Mouse (Mus musculus) urinary bladder, postnatal 14 days (tissue): ENCODE measurements around the gene Nsmf.

Experiments
- DNase-seq: peaks from one replicate; pipeline ENCODE4 v3.0.0; 2021; ENCODE audit warnings: low spot score

The Nsmf gene

DNA sequence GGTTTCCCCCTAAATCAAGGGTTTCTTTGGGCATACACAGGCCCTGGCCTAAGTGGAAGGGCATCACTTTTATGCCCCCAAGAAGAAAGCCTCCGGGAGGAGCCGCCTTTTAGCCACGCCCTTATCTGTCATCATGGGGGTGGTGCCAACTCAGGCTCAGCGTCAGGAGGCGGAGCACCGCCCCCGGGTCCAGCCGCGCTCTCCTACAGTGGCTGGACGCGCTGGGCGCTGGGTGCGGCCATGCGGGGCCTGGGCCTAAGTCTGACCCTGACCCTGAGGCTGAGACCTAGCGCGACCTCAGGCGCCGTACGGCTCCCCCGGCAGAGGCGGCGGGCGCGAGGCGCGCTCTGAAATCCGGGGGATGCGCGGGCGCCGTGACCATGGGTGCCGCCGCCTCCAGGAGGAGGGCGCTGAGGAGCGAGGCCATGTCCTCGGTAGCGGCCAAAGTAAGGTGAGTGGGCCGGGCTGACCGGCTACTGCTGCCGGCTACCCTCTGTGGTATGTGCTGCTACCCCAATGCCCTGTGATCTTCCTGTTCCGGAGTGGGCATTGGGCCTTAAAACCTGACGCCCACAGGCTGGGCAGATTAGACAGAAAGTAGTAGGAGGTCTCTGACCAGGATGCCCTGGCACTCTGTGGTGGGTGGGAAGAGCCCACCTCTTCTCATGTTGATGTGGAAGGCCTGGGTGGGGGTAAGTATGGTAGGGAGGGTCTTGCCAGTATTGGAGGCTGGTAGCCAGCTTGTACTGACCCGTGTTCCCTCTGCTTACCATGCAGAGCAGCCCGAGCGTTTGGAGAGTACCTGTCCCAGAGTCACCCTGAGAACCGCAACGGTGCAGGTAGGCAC is at the start of gene Nsmf:
Nsmf (plus strand) TSS at position 135 of the 847 bp plus-strand sequence.
- DNase-seq, result peak; percentile 89

DNA sequence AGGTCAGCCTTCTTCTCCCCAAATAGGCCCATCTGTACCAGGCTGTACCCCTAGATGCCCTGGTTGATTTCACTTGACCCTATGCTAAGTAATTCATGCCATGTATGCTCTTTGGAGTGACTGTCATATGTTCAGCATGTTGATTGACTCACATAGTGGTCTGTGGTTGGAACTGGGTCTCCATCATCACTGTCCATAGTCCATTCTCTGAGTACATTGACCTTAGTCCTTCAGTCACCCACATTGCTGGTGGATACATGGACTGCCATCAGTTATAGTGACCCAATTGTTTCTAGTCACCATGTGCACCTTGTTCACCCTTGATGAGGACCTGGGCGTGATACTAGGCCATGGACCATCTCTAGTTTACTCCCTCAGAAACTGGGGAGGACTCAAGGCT is 47.4 kb upstream of the Nsmf start:
- no peak for DNase-seq

DNA sequence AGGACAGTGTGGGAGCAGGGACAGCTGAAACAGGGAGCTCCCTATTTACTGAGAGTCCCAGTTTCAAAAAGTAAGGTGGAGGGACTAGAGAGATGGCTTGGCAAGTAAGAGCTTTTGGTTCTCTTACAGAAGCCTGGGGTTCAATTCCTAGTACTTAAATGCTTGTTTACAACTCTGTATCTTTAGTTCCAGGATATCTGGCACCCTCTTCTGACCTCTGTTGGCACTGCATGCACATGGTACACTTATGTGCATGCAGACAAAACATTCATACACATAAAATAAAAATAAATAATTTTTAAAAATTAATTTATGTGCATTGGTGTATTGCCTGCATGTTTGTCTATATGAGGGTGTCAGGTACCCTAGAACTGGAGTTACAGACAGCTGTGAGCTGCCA is 45.9 kb upstream of the Nsmf start:
- no peak for DNase-seq

DNA sequence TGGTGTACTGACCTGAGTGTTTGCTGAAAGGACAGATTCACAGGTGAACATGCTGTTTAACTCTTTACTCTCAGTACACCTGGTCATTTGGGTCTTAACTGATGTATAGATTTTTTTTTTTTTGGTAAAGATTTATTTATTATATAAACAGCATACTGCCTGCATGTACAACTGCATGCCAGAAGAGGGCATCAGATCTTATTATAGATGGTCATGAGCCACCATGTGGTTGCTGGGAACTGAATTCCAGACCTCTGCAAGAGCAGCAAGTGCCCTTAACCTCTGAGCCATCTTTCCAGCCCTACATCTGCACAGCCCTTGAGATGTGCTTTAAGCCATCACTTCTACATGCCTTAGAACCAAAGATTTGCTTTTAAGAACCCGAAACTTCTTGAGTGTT is 31.5 kb upstream of the Nsmf start:
- DNase-seq, result no peak

GRCm38 (mm10) chr2:25025109-25025508 is 29.0 kb upstream of the Nsmf start:
- no peak for DNase-seq

GRCm38 (mm10) chr2:25034994-25035393 is 19.2 kb upstream of the Nsmf start:
- DNase-seq, result no peak

- no peak for DNase-seq
Measured at GRCm38 (mm10) chr2:25040089-25040488, 14.1 kb upstream of the Nsmf start.

DNA sequence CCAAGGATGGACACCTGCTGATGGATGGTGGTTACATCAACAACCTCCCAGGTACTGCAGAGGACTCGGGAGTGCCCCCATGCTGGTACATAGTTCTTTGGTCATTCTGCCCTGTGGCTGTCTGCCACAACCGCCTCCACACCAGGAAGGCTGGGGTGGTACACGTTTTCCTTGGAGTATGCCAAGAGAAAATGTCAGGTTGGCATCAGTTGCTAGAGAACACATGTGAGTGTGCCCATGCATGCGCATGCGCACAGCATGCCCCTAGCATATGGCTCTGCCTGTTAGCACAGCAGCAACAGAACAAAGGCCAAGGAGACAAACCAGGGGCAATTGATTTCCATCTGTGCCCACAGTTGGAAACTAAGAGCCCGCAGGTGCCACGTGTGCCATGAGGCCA is 3.2 kb upstream of the Nsmf start:
- no peak for DNase-seq

- DNase-seq, result no peak
Measured at GRCm38 (mm10) chr2:25051450-25051849, 2.7 kb upstream of the Nsmf start.

DNA sequence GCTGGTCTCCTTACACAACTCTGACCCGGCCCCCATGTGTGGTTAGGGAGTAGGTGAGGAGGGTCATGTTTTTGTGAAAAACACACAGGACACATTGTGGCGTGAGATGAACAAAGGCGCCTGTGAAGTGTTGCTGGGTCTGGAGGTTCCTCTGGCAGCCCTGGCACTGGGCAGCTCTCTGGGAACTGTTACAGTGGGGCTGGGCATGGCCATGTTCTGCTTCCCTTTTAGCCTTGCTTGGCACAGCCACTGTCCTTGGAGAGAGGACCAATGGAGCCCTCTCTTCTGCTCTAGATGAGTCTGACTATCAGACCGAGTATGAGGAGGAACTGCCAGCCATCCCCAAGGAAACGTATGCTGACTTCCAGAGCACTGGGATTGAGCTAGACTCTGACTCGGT is 1.1 kb upstream of the Nsmf start:
- no peak for DNase-seq

- DNase-seq, result no peak
Measured at GRCm38 (mm10) chr2:25055068-25055405, 882 bp downstream of the Nsmf start.

DNA sequence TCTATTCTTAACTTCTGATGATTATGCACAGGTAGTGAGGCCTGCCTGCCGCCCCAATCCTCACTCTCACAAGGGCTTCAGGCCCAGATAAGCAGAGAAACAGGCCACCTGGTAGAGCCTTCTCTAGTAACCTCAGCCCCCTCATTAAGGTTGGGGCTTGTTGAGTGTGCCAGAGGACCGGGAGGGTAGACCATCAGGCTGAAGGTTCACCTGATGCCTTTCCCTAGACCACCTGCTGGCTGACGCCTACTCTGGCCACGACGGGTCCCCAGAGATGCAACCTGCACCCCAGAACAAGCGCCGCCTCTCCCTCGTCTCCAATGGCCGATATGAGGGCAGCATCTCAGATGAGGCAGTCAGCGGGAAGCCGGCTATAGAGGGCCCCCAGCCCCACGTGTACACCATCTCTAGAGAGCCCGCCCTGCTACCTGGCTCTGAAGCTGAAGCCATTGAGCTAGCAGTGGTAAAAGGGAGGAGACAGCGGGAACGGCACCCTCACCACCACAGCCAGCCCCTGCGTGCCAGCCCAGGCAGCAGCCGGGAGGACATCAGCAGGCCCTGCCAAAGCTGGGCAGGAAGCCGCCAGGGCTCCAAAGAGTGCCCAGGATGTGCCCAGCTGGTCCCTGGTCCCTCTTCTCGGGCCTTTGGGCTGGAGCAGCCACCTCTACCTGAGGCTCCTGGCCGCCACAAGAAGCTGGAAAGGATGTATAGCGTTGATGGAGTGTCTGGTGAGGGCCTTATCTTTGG is 1.4 kb downstream of the Nsmf start:
- DNase-seq, result no peak

DNA sequence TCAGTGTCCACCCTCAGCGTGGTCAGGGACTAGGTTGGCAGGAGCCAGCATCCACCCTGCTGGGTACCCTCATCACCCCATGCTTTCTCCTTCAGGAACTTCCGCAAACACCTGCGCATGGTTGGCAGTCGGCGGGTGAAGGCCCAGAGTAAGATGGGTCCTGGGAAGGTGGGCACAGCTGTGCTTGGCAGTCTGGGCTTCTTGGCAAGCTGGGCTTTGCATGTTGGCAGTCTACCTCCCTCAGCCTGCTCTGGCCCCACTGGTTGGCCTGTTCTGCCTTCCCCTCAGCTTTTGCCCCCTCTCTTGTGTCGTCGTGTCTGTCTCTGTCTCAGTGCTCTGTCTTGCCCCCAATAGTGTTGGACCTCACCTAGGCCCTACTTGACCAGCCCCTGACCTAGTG is 4.8 kb downstream of the Nsmf start:
- no peak for DNase-seq

DNA sequence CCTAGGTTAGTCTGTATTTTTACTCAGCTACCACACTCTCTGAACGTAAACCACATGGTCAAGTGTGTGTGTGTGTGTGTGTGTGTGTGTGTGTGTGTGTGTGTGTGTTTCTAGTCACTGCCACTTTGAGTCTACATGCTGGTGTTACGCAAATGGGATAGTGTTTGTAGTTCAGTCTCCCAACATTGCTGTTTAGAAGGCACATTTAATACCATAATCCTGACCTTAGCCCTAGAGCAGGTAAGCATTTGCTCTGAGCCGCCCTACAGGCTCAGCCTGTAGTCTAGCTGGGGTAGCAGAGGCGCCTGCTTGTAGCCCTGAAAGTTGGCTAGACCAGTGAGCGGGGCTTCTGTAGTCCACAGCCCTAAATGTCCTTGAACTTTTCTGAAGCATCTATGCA is 9.4 kb downstream of the Nsmf start:
- no peak for DNase-seq

- no peak for DNase-seq
Measured at GRCm38 (mm10) chr2:25064285-25064684, 10.1 kb downstream of the Nsmf start.

DNA sequence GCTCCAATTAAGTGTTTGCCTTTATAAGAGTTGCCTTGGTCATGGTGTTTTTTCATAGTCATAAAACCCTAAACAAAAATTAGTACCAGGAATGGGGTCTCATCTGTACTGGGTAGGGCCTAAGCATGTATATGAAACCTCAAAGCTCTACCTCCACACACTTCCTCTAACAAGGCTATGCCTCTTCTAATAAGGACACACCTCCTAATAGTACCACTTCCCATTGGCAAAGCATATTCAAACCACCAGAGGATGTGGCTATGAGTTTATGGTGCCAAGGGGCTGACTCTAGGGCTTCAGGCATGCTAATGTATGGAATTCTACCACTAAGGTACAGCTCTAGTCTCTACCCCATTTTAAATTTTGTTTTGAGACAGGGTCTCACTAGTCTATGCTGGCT is 11.4 kb downstream of the Nsmf start:
- DNase-seq, result no peak

- DNase-seq, result no peak
Measured at GRCm38 (mm10) chr2:25066552-25066951, 12.4 kb downstream of the Nsmf start.

DNA sequence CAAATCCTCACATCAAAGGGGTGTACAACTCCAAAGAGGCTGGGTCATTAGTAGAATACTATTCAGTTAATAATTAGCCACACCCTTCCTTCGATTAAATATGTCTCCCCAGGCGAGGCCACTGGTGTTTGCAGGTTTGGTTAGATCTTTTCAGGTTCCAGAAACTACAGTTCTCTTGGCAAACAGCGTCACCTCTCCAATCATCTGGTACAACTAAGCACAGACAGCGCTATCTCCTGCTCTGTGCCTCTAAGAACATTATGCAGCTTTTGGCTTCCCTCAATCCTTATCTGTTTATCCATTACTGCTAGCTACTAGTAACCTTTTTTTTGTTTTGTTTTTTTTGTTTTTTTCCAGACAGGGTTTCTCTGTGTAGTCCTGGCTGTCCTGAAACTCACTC is 15.4 kb downstream of the Nsmf start:
- DNase-seq, result no peak

- DNase-seq, result no peak
Measured at GRCm38 (mm10) chr2:25072398-25072797, 18.2 kb downstream of the Nsmf start.

GRCm38 (mm10) chr2:25075506-25075905 is 21.4 kb downstream of the Nsmf start:
- no peak for DNase-seq

DNA sequence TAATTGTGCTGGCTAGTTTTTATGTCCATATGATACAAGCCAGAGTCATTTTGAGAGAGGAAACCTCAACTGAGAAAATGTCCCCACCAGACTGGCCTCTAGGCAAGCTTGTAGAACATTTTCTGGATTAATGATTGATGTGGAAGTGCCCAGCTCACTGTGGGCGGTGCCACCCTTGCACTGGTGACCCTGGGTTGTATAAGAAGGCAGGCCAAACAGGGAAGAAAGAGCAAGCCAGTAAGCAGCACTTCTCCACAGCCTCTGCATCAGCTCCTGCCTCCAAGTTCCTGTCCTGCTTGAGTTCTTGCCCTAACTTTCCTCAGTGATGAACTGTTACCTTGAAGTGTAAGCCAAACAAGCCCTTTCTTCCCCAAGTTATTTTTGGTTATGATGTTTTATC is 24.8 kb downstream of the Nsmf start:
- no peak for DNase-seq

DNA sequence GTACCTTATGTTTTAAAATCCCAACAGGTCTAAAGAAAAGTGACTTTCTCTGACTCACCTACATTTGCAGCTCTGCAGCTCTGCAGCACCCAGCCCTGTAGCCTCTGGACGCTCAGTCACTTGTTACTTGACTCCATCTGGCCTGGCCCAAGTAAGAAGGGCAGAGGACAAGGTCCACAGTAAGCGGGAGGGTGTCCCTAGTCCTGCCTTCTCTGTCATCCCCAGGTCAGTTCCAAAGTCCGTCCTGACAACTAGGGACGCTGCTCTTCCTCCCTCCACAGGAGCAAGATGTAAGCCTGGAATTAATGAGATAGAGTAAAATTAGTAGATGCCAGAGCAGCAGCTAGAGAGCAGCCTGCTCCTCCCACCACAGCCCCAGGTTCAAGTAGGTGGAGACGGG is 25.9 kb downstream of the Nsmf start, which contains the start of gene Entpd8:
Entpd8 (plus strand) TSS at position 229 of the 400 bp plus-strand sequence.
- no peak for DNase-seq

- no peak for DNase-seq
Measured at GRCm38 (mm10) chr2:25083697-25084096, 29.5 kb downstream of the Nsmf start.

DNA sequence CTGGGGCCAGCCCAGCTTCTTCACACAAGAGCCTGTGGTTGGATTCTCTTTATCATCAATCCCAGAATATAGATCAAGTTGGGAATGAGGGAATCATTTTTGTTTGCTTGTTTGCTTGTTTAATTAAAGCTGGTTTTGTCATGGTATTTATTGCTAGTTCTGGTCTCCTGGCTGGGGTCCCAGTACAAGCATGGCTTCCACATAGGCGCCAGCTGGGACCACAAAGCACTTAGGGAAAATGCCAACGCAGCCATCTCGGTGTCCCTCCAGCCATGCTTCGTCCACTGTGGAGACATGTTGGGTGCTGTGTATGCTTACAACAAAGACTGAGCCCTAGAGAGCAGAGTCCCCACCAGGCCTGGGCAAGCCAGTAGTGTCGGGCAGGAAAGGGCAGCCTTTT is 31.4 kb downstream of the Nsmf start:
- no peak for DNase-seq
